Mouse (Mus musculus) limb, embryonic 14.5 days (tissue): ENCODE data around the gene Ube2q2. TPM values are rescaled to one million over a fixed set of nuclear protein-coding genes. Genes with fewer than 3 reads are reported as not detected.
A peak's percentile ranks its signal among the peaks of the same experiment; 100 is the strongest.

Experiments
- ATAC-seq: fragments of 200-750 bp; cut with Nextera tagmentation; 2 replicates; pipeline ENCODE4 v1.8.0; 2017; ENCODE audit warnings: low read depth, moderate number of reproducible peaks, moderate TSS enrichment; ENCODE audit not compliant: low FRiP score
- DNase-seq: peaks from one replicate; pipeline ENCODE4 v3.0.0-alpha.2; 2015; ENCODE audit warnings: low spot score
- H3K27ac ChIP-seq: fragments of 300-500 bp; sonication (generic); replicated peaks from 2 replicates; pipeline ENCODE4 v1.5.1; 2014; ENCODE audit warnings: low read depth, mild to moderate bottlenecking, low read length, moderate library complexity, mixed read lengths
- H3K27me3 ChIP-seq: fragments of 300-500 bp; sonication (generic); 2 replicates; pipeline ENCODE4 v1.6.1; 2014; ENCODE audit warnings: low read length, mixed read lengths; ENCODE audit not compliant: control insufficient read depth, insufficient read depth
- H3K36me3 ChIP-seq: fragments of 300-500 bp; sonication (generic); 2 replicates; pipeline ENCODE4 v1.6.1; 2014; ENCODE audit warnings: mild to moderate bottlenecking, low read length, moderate library complexity, mixed read lengths; ENCODE audit not compliant: control insufficient read depth, insufficient read depth
- H3K4me1 ChIP-seq: fragments of 300-500 bp; sonication (generic); 2 replicates; pipeline ENCODE4 v1.6.1; 2014; ENCODE audit warnings: antibody characterized with exemption, low read length, mixed read lengths; ENCODE audit not compliant: control insufficient read depth, insufficient read depth
- H3K4me2 ChIP-seq: fragments of 300-500 bp; sonication (generic); replicated peaks from 2 replicates; pipeline ENCODE4 v1.6.1; 2014; ENCODE audit warnings: low read depth, mild to moderate bottlenecking, low read length, moderate library complexity; ENCODE audit not compliant: severe bottlenecking
- H3K4me3 ChIP-seq: fragments of 300-500 bp; sonication (generic); replicated peaks from 2 replicates; pipeline ENCODE4 v1.5.1; 2014; ENCODE audit warnings: low read length
- H3K9ac ChIP-seq: fragments of 300-500 bp; sonication (generic); 2 replicates; pipeline ENCODE4 v1.6.1; 2014; ENCODE audit warnings: mild to moderate bottlenecking, low read depth, low read length, moderate library complexity; ENCODE audit not compliant: severe bottlenecking
- H3K9me3 ChIP-seq: fragments of 300-500 bp; sonication (generic); 2 replicates; pipeline ENCODE4 v1.6.1; 2016; ENCODE audit warnings: low read length; ENCODE audit not compliant: control insufficient read depth
- POLR2A ChIP-seq: fragments of 200-500 bp; IDR thresholded peaks from 2 replicates; pipeline ENCODE4 v1.8.0; 2012; ENCODE audit warnings: inconsistent platforms, mild to moderate bottlenecking, moderate library complexity, borderline replicate concordance; ENCODE audit not compliant: insufficient read depth, insufficient read length; ENCODE audit errors: extremely low read depth
- WGBS: fragments of 180-500 bp; shearing (Covaris S2); extraction: QIAGEN DNeasy Blood & Tissue Kit; methylation state at CpG from one replicate; pipeline ENCODE4 v1.1.7; 2014; 5-methylcytosine and 5-hydroxymethylcytosine counted together
- polyA plus RNA-seq, 2 experiments: library from polyadenylated mRNA; depleted of rRNA in 1 of 2; stranded (reverse) in 1 of 2; unstranded in 1 of 2; fragments of >200 nt; fragmentation: Nextera tagmentation in 1 of 2; extraction: Ambion mirVana in 1 of 2; gene quantifications; 2 replicates each; pipeline versions ENCODE4 v1.2.1 to v1.2.3; 2012 to 2014

The Ube2q2 gene
- polyA plus RNA-seq (2012; rRNA removed) (18.8 and 19.8 TPM in 2 replicates), polyA plus RNA-seq (2014; fragmentation: Nextera tagmentation; extraction: Ambion mirVana) (40.6 and 44.6 TPM in 2 replicates)

- H3K9me3 ChIP-seq, result no peaks in the 10 kb centered on the region
- H3K4me3 ChIP-seq, result peak within 1 kb of the TSS; percentile 90
- 0 out of 2 replicates have a peak, but pooled peaks have one; percentile 21 for TF ChIP-seq POLR2A
- peaks cover 8% of the 10 kb centered on the region for H3K4me1 ChIP-seq
- no peaks in the 10 kb centered on the region for H3K27me3 ChIP-seq
- H3K4me2 ChIP-seq, result peak within 1 kb of the TSS; percentile 93
- peak within 1 kb of the TSS; percentile 90 for H3K9ac ChIP-seq
- H3K36me3 ChIP-seq, result no peaks in the 10 kb centered on the region
- DNase-seq, result peak; percentile 85
- ATAC-seq, result peak; percentile 91
- peak within 1 kb of the TSS; percentile 72 for H3K27ac ChIP-seq
- under 1% methylated on average over 34 of the region's 81 CpGs for WGBS
Measured at GRCm38 (mm10) chr9:55148854-55149498, at the start of gene Ube2q2. Ube2q2 (plus strand) TSS chr9:55148854.

- ATAC-seq (no peak), DNase-seq (no peak)
- WGBS, result 32% methylated on average over 3 of the region's 3 CpGs
- Histone ChIP-seq H3K27ac (no peak overlapping the region), H3K4me2 (no peak overlapping the region), H3K27me3 (no peaks in the 10 kb centered on the region), H3K36me3 (no peaks in the 10 kb centered on the region), H3K4me1 (no peaks in the 10 kb centered on the region), H3K9ac (no peak overlapping the region), H3K9me3 (0 out of 2 replicates have a peak, but pooled peaks cover 3% of the 10 kb centered on the region), H3K4me3 (no peak overlapping the region)
- no peak for TF ChIP-seq POLR2A
Measured at GRCm38 (mm10) chr9:55101117-55101516, 47.5 kb upstream of the Ube2q2 start.

- 91% methylated on average over 8 of the region's 8 CpGs for WGBS
- Histone ChIP-seq H3K36me3 (no peaks in the 10 kb centered on the region), H3K4me3 (no peak overlapping the region), H3K9ac (no peak overlapping the region), H3K4me2 (no peak overlapping the region), H3K27me3 (no peaks in the 10 kb centered on the region), H3K27ac (no peak overlapping the region), H3K4me1 (no peaks in the 10 kb centered on the region), H3K9me3 (0 out of 2 replicates have a peak, but pooled peaks cover 3% of the 10 kb centered on the region)
- no peak for TF ChIP-seq POLR2A
- ATAC-seq, result no peak
- DNase-seq, result no peak
Measured at GRCm38 (mm10) chr9:55102186-55102835, 46.3 kb upstream of the Ube2q2 start.

- no peaks in the 10 kb centered on the region for H3K4me1 ChIP-seq
- no peak for TF ChIP-seq POLR2A
- no peak overlapping the region for H3K4me3 ChIP-seq
- no peak overlapping the region for H3K27ac ChIP-seq
- no peak overlapping the region for H3K9ac ChIP-seq
- H3K4me2 ChIP-seq, result no peak overlapping the region
- no peaks in the 10 kb centered on the region for H3K27me3 ChIP-seq
- DNase-seq (no peak), ATAC-seq (no peak)
- 90% methylated on average over 5 of the region's 5 CpGs for WGBS
- no peaks in the 10 kb centered on the region for H3K36me3 ChIP-seq
- H3K9me3 ChIP-seq, result 0 out of 2 replicates have a peak, but pooled peaks cover 3% of the 10 kb centered on the region
Measured at GRCm38 (mm10) chr9:55102931-55103630, 45.6 kb upstream of the Ube2q2 start.
